Mouse (Mus musculus): ENCODE results near the gene Fgf18.

GRCm38 (mm10) chr11:33099425-33099824 is 47.8 kb downstream of the Fgf18 start:
- TF ChIP-seq NRF1 (IDR thresholded peaks at IDR 0.05; ENCODE audit: insufficient read depth, low read depth, low read length, poor library complexity, severe bottlenecking): no peak
- no peak for TF ChIP-seq CTCF (IDR thresholded peaks at IDR 0.05 in 2 of 3, conservative IDR thresholded peaks at IDR 0.05 in 1 of 3; ENCODE audit: control insufficient read depth in 1 of 3, insufficient read depth in 1 of 3, low read depth in 2 of 3, low read length in 3 of 3, poor library complexity in 1 of 3, severe bottlenecking in 1 of 3)
- TF ChIP-seq TCF12 (IDR thresholded peaks at IDR 0.05; ENCODE audit: low read depth, low read length): no peak
- TF ChIP-seq ZMIZ1 (IDR thresholded peaks at IDR 0.05; ENCODE audit: low read depth, low read length): no peak

Data from MEL (cell line).